Mouse (Mus musculus): ENCODE results near the gene Prkaa1.
"Not testable (repeated sequence)": the region's sequence is repeated elsewhere in the genome, so short reads cannot be mapped to it uniquely, and the experiment has no call there.

Prkaa1 gene

GRCm38 (mm10) chr15:5165121-5165773 is 21.6 kb downstream of the Prkaa1 start:
- in situ Hi-C loops (cut with MboI, MseI): no loop called here

- in situ Hi-C loops (cut with MboI, MseI): no loop called here
Observed at GRCm38 (mm10) chr15:5173217-5173820, 29.7 kb downstream of the Prkaa1 start.

GRCm38 (mm10) chr15:5184668-5185330 is 41.1 kb downstream of the Prkaa1 start:
- in situ Hi-C loops (cut with MboI, MseI): no loop called here

- in situ Hi-C loops (cut with MboI, MseI): no loop called here
Observed at GRCm38 (mm10) chr15:5185366-5186292, 42.0 kb downstream of the Prkaa1 start, which contains the start of gene Ttc33. Gene Ttc33 (plus strand): TSS chr15:5185525.

DNA sequence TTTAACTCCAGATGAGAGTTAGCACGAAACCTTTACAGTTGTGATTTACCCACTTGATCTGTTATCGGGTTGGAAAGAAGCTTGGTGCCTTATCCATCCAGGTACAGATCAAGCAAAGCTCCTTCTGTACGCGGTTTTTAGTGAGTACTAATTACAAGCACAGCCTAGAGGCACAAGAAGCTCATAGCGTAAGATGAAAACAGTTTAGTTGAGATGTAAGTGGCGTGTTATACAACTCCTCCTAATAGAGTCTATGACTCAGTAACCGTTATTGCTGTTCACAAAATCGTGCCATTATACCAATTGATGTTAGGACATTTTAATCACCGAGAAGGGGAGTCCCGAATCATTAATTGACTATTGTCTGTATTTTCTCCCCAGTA is 42.6 kb downstream of the Prkaa1 start:
- in situ Hi-C loops (cut with MboI, MseI): no loop called here

DNA sequence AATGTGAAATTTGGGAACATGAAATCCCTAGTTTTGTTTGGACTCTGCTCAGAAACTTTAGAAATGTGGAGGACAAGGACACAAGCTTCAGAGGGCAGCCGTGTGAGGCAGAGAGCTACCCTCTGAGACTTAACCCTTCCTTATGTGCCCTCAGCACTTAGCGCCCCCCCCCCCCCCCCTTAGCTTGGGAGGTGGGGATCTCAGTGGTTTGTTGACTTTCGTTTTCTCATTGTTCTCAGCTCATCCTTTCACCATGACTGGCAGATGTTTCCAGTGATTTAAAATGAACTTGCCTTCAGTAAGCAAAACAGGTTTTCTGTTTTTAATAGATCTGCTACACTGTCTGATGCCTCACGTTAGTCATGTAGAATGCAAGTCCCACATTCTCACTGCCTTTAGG is 43.5 kb downstream of the Prkaa1 start:
- in situ Hi-C loops (cut with MboI, MseI): no loop called here

GRCm38 (mm10) chr15:5188029-5188428 is 44.4 kb downstream of the Prkaa1 start:
- in situ Hi-C loops (cut with MboI, MseI): no loop called here

DNA sequence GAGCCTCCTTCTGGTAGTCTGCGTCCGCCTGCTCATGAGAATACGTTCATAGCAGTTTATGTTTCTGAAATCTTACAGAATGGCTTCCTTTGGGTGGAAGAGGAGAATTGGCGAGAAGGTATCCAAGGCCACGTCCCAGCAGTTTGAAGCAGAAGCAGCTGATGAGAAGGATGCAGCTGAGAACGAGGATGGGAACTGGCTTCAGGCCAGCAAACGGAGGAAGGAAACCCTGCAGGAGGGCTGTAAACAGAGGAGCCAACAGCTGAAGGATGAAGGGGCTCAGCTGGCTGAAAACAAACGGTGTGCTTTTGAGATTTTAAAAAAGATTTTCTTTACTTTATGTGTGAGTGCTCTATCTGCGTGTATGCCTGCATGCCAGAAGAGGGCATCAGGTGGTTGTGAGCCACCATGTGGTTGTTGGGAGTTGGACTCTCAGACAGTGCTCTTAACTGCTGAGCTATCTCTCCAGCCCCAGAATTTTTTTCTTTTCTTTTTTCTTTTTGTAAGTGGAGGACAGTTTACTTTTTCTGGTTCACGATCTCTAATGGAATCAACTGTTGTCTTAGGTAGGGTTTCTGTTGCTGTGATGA is 45.9 kb downstream of the Prkaa1 start:
- in situ Hi-C loops (cut with MboI, MseI): no loop called here

GRCm38 (mm10) chr15:5193833-5194232 is 50.2 kb downstream of the Prkaa1 start:
- in situ Hi-C loops (cut with MboI, MseI): no loop called here

DNA sequence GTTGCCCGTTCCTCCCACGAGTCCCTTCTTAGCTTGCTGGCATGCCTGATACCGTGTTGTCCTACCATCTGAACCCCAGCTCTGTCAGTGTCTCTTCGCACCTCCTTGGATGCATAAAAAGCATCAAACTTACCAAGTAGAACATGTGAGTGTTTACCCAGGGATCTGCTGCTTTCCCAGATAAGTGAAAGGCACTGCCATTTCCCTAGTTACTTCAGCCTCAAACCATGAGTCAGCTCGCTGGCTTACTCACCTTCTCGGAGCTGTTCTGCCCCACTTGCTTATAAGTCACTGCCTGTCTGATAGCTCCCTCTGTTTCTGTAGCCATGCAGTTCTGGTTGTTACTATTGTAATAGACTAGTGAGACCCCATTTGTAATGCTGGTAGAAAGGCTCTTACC is 50.8 kb downstream of the Prkaa1 start:
- in situ Hi-C loops (cut with MboI, MseI): no loop called here

DNA sequence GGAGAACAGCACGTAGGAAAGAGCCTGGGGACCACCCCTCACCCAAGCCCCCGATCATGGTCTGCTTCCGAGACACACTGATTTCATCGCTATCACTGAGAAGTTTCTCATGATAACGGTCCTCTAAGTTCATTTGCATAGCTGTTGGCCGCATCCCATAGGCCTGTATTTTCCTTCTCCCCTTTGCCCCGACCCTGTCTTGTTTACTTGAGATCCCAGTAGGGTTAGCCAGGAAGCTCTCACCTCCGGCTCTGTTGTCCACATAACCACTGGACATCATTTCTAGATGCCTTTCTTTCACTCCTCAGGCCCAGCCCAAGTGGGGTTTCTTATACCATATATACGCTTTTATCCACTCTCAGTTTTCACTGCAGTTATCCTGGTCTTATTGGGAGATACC is 51.3 kb downstream of the Prkaa1 start:
- in situ Hi-C loops (cut with MboI, MseI): no loop called here

GRCm38 (mm10) chr15:5195987-5196514 is 52.4 kb downstream of the Prkaa1 start:
- in situ Hi-C loops (cut with MboI, MseI): no loop called here

DNA sequence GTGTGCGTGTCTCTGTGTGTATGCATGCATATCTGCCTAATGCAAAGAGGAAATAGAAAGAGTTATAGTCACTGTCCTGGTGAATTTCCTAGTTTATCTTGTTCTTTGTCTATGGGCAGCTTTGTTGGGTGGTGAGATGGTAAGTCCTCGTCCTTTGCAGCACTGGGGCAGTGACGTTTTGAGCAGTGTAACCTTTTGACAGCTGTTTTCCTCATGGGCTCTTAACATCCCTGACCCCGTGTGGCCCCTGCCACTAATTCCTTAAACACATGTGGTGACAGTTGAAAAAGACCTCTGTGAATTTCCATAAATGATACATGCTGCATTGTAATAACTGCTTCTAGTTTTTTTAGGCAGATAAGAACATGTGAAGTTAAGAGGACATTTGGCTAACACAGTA is 53.0 kb downstream of the Prkaa1 start:
- in situ Hi-C loops (cut with MboI, MseI): no loop called here

- in situ Hi-C loops (cut with MboI, MseI): loop anchor here (10.0 kb wide), 2 partner anchors 880 to 1010 kb away; no protein-coding TSS in a partner anchor
Observed at GRCm38 (mm10) chr15:5205222-5205621, 61.6 kb downstream of the Prkaa1 start.

DNA sequence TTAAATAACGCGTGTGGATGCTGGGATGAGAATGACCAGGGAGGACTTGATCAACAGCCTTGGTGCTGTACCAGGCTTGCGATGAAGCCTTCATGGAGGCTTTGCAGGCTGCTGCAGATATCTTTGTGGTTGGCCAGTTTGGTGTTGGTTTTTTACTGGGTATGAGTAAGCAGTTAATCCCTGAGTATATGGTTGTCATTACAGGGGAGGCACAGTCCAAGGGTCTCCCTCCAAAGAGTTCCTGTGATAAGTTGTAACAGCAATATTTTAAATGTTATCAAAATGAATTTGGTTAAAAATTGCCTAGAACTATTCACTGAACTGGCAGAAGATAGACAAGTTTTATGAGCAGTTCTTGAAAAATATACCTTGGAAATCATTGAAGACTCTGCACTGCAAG is 65.5 kb downstream of the Prkaa1 start:
- in situ Hi-C loops (cut with MboI, MseI): loop anchor here (10.0 kb wide), 2 partner anchors 876 to 1006 kb away; no protein-coding TSS in a partner anchor

- in situ Hi-C loops (cut with MboI, MseI): no loop called here
Observed at GRCm38 (mm10) chr15:5220491-5220890, 76.8 kb downstream of the Prkaa1 start.

DNA sequence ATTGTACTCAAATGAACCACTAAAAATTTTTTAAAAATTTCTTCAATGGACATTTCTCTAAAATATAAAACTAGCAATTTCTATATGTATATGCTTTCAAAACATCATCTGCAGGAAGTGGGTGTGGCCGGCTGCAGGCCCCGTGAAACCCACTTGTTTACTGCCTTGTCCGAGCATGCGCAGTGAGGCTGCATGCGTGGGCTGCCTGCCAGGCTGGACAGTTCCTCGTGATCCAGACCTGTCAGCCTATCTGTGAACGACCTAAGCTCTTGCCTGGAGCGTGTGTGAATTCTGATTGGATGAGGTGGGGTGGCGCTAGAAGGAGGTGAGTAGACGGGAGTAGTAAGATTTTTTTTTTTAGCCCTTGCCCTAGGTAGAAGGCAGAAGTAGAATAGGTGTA is 87.1 kb downstream of the Prkaa1 start:
- in situ Hi-C loops (cut with MboI, MseI): not testable (repeated sequence)

Data from regulatory T cell (primary cell).